Mouse (Mus musculus) kidney, postnatal 4 days (tissue): ENCODE measurements around the gene Idh3a.
A peak's percentile ranks its signal among the peaks of the same experiment; 100 is the strongest.
"Not testable (repeated sequence)": the region's sequence is repeated elsewhere in the genome, so short reads cannot be mapped to it uniquely, and the experiment has no call there.

Experiments used
- DNase-seq, 2 experiments: peaks; one replicate each; pipeline ENCODE4 v3.0.0; 2021; ENCODE audit warnings: mixed read lengths in 2 of 2

The Idh3a gene

DNA sequence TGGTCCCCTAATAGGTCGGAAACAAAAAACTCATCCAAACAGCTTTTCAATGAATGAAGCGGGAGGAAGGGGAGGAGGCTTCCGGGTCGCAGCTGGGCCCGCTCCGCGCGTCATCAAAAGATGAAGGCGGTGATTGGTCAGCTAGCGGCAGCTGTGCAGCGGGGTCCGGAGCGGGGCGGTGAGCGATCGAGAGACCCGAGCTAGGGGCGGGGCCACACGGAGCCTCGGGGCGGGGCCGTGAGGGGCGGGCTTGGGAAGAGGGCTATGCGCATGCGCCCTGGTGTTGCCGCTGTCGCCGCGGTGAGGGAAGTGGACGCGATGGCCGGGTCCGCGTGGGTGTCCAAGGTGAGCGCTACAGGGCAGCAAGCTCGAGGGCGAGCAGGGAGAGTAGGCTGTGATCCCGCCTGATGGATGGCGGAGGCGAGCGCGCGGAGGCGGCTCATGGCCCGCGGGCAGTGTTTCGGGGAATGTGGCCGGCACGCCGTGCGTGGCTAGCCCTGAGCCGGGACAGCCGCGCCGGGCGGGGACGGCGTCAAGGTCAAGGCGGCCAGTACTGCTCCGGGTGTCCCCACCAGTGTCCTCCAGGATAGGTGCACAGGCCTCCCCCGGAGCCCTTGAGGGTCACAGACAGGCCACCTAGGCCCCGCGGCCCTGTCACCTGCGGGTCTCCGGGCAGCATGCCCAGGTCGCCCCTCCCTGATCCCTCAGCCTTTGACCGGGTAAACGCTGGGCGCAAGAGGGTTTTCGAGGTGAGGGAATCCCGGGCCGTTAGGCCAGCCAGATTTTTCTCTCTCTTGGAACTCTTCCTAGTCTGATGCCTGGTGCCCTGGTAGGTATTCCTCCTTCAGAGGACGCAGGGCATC lies at the start of gene Idh3a:
Idh3a (plus strand) TSS at position 136 of the 863 bp plus-strand sequence.
- peak; percentile 99 to 100 for DNase-seq

DNA sequence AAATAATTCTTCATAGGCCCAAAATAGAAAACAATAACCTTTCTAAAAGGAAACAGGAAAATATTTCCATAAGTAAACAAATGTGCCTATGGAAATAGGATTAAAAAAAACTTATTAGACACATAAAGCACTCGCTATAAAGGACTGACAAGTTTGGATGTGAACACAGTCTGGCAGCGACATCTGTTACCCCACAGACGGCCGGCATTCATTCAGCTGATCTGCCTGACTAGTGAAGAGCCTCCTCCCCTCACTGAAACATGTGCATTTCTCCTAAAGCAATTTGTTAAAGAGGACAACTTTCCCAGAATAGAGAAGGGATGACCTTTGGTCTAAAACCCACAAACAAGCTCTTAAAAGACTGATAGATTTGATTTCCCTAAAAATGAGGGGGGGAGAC lies 49.1 kb upstream of the Idh3a start:
- DNase-seq, result no peak

DNA sequence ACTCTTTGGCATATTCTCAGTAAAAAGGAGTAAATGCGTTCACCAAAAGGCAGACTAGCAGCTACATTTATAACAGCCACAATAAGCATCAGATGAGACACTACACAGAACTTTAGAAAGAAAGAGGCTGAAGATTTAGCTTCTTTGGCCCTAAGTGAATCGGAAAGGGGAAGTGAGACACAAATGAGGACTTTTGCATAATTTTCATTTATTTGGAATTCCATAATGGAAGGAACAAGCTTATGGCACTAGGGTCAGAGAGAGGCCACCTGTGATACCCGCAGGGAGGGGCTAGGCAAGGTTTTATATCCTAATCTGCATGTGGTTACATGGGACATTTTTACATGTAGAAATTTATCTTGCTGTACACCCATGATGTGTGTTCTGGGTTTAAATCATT lies 48.7 kb upstream of the Idh3a start:
- no peak for DNase-seq

GRCm38 (mm10) chr9:54538244-54538643 lies 47.9 kb upstream of the Idh3a start:
- no peak for DNase-seq

- no peak for DNase-seq
These were observed 47.5 kb upstream of the Idh3a start, which contains the start of gene Sh2d7 for GRCm38 (mm10) chr9:54538684-54539083. Gene Sh2d7 (plus strand): TSS chr9:54538984.

GRCm38 (mm10) chr9:54540801-54541200 lies 45.3 kb upstream of the Idh3a start:
- DNase-seq, result no peak

DNA sequence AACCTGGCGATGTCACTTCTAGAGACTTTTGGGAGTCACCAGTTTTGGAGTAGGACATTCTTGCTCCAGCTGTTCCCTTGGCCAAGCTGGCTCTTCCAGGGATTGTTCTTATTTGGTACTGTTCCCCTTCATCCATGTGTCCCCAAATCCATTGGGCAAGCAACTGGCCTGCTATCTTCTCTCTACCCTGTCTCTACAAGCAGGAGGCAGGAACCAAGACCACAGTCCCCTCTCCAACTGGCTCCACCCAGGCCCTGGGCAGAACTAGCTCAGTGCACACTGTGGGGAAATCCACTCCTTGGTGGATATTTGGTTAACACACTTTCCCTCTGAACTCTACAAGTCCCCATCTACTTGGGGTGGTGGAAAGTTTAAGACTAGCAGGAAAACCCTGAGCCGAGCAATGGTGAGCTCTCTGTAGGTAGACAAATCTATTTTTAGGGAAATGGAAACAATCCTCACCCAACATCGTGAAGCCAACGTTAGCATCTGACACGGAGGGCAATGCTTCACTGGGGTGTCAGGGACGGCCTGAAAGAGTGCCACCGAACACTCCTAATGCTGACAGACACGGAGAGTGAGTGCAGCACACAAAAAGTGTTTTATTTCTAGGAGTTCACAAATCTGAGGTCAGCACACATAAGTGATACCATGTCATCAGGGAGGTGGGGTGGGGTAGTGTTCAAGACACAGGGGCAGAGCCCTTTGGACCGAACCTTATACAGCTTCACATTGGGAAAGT lies 41.8 kb upstream of the Idh3a start:
- DNase-seq, result no peak

DNA sequence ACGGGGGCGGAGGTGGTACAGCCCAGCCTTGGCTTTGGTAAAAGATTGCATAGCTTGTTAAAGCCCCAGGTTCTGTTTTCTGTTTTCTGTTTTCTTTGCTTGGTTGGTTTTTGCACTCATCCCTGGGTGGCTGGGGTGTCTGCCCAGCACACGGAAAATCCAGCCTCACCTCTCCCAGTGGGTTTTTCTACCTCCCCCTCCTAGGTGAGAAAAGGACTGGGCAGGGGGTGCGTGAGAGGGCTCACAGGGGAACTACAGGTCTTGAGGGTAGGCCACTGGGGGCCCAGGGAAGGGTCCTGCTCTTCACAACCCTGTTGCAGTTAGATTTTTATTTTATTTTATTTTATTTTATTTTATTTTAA lies 41.2 kb upstream of the Idh3a start:
- no peak for DNase-seq

- peak; percentile 75 to 79 for DNase-seq
These were observed 38.6 kb upstream of the Idh3a start for GRCm38 (mm10) chr9:54547536-54547935.

DNA sequence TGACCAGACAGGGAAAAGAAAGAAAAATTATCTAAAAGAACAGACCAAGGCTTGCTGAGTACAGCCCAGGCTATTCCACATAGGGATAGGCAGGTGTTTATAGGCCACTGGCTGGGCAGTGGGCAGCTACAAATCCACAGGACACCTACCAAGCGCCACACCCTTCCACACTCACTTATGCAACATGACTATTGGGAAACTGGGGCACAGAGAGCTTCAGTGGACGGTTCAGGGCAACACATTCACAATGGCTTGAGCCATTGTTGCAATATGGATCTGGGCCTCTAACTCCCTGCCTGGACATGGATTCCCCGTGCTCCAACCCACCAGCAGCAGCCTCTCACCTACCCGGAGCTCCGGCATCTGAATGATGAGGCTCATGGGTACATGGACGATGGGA lies 36.7 kb upstream of the Idh3a start:
- DNase-seq, result no peak

GRCm38 (mm10) chr9:54552409-54552808 lies 33.7 kb upstream of the Idh3a start:
- DNase-seq, result peak; percentile 40 to 60

DNA sequence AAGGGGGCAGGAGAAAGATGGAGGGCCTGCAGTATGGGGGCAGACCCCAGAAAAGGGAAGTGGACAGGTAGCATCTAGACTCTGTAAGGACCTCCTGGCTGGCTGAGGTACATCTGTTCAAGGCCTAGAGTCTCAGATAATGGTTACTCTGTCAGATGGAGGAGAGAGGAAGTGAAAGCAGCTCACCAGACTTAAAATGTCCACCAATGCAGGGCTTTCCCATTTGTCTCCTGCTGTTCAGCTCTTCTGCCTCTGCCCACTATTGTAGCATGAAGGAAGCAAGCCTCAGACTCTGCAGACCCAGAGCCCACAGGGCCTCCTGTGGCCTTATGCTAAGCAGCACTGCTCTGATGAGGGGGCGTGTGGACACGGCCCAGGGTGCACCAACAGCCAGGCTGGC lies 31.1 kb upstream of the Idh3a start:
- DNase-seq, result no peak

DNA sequence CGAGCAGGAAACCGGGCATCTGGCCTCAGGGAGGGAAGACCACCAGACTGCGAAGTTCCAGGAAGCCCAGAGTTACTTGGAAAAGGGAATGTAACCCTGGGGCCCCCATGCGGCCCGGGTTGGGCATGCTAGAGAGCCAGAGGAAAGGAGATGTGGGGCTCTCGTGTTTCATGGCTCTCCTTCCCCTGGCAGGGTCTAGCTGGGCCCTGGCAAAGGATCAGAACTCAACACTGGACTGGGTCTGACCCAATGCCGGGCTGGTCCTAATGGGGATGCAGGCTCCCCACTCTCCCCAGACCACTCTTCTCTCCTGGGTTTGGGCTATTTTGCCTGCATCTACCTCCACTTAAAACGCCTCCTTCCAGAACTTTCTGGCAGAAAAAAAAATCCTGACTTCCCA lies 27.4 kb upstream of the Idh3a start:
- peak in 1 of 2 experiments; percentile 6 for DNase-seq

GRCm38 (mm10) chr9:54559771-54560471 lies 26.2 kb upstream of the Idh3a start, which contains the start of gene Cib2:
Gene Cib2 (minus strand): TSS chr9:54560218.
- peak; percentile 87 to 92 for DNase-seq

- DNase-seq, result no peak
These were observed 25.1 kb upstream of the Idh3a start for GRCm38 (mm10) chr9:54560831-54561601.

- DNase-seq, result no peak
These were observed 19.2 kb upstream of the Idh3a start for GRCm38 (mm10) chr9:54566958-54567357.

GRCm38 (mm10) chr9:54568732-54569131 lies 17.4 kb upstream of the Idh3a start:
- peak in 1 of 2 experiments; percentile 13 for DNase-seq

DNA sequence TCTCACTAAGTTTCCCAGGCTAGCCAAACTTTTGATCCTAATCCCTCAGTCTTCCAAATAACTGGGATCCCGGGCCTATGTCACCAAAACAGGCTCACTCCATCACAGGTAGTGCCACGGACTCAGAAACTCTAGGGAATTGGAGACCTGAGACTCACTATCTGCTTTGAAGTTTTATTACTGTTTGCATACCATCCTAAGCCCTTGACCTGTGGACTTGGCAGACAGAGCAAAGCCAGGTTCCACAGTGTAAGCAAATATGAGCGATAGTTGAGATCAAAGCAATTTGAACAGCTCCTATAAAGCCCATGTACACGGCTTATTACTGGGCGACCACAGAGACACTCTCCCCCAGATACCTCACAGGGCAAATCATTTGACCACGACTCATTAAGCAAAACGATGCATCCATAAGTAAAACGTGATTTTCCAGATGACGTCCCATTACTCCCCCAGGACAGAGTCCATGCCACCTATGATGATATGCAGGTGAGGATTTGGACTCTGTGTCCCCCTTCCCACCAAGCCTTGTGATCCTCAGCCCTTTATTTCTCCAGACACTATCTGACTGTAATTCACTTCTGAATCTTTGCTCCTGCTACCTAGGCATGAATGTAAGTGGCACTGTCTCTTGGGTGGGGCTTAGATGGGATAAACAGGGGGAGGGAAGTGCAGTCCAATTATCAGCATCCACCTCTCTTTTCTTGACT lies 14.8 kb upstream of the Idh3a start:
- no peak for DNase-seq

DNA sequence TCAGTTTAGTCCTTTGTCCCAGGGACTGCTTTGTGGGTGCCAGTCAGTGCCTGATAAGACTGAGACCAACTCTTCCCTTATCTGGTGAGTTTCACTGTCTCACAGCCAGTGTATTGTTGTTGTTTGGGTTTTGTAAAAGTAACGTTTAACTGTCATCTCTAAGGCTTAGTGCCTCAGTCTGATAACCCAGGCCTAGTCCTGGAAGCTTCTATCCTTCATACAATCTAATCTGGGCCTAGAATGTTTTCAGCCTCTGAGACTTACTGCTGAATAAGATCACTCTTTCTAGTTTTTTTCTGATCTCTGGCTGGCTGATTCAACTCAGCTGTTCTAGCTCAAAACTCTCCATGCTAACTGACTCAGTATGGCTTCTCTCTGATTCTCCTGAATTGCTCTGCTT lies 2.4 kb upstream of the Idh3a start:
- no peak for DNase-seq

DNA sequence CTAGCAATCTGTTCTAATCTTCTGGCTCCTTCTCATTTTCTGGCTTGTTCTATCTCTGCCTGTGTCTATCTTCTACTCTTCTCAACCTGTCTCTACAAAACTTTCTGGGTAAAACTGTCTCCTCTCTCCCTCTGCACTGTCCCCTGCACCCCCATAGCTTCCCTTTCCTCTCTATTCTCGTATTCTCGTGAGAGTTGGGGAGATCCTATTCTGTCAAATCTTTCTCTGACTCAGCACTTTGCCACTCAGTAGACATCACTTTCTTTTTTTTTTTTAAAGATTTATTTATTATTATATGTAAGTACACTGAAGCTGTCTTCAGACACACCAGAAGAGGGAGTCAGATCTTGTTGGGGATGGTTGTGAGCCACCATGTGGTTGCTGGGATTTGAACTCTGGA lies 2.0 kb upstream of the Idh3a start:
- not testable (repeated sequence) for DNase-seq

DNA sequence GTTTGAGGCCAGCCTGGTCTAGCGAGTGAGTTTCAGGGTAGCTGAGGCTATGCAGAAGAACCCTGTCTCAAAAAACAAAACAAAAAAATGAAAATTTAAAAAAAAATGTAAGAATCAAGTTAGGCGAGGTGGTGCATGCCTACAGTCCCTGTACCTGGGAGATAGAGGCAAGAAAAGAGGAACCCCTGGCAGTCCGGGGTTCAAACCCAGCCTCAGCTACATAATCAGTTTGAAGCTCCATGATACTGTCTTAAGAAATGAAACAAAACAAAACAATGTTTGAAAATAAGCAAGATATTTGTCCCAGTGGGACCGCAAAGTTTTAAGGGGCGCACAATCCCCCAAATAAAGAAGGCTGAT lies 315 bp upstream of the Idh3a start:
- no peak for DNase-seq

- no peak for DNase-seq
These were observed 1.7 kb downstream of the Idh3a start for GRCm38 (mm10) chr9:54587863-54588262.
